Mouse (Mus musculus): ENCODE data around the gene Gm49322. TPM values are rescaled to one million over a fixed set of nuclear protein-coding genes. Genes with fewer than 3 reads are reported as not detected.

Gm49322 gene
- total RNA-seq, 2 experiments from 2014 or later, result 0.28 to 0.38 TPM

- intact Hi-C loops (cut with DNase I), result no loop called here
- H3K4me3 ChIP-seq, result peak overlapping the region; percentile 94
- no peak for DNase-seq
- TF ChIP-seq CTCF (IDR thresholded peaks at IDR 0.05), result no peak
- H3K27ac ChIP-seq, result peak overlapping the region; percentile 90
These were observed 19.2 kb upstream of the Gm49322 start for GRCm38 (mm10) chr10:80586407-80587304.

- peak overlapping the region; percentile 94 for H3K4me3 ChIP-seq
- TF ChIP-seq CTCF (IDR thresholded peaks at IDR 0.05), result no peak
- peak overlapping the region; percentile 90 for H3K27ac ChIP-seq
- intact Hi-C loops (cut with DNase I), result no loop called here
- no peak for DNase-seq
These were observed 18.5 kb upstream of the Gm49322 start for GRCm38 (mm10) chr10:80587305-80587657.

GRCm38 (mm10) chr10:80589127-80589878 is 16.5 kb upstream of the Gm49322 start:
- peak overlapping the region; percentile 94 for H3K4me3 ChIP-seq
- peak overlapping the region; percentile 90 for H3K27ac ChIP-seq
- DNase-seq, result no peak
- intact Hi-C loops (cut with DNase I), result no loop called here
- no peak for TF ChIP-seq CTCF (IDR thresholded peaks at IDR 0.05)

- peak; percentile 97 for DNase-seq
- TF ChIP-seq CTCF (IDR thresholded peaks at IDR 0.05), result no peak
- intact Hi-C loops (cut with DNase I), result no loop called here
- Histone ChIP-seq H3K27ac (peak within 1 kb of the TSS; percentile 90), H3K4me3 (peak within 1 kb of the TSS; percentile 94)
These were observed 15.7 kb upstream of the Gm49322 start, which contains the start of gene Abhd17a for GRCm38 (mm10) chr10:80589879-80590854. Gene Abhd17a, minus strand, starts transcription at chr10:80590341.

- TF ChIP-seq CTCF (IDR thresholded peaks at IDR 0.05), result no peak
- DNase-seq, result no peak
- intact Hi-C loops (cut with DNase I), result no loop called here
- Histone ChIP-seq H3K4me3 (no peak overlapping the region), H3K27ac (no peak overlapping the region)
These were observed 9.5 kb upstream of the Gm49322 start for GRCm38 (mm10) chr10:80596318-80596717.

GRCm38 (mm10) chr10:80602698-80603325 is 3.0 kb upstream of the Gm49322 start, which contains the start of the genes Scamp4 and Adat3:
Gene Scamp4, plus strand, starts transcription at chr10:80602872.
Gene Adat3, plus strand, starts transcription at chr10:80602880.
- DNase-seq, result peak; percentile 96
- intact Hi-C loops (cut with DNase I), result no loop called here
- H3K4me3 ChIP-seq, result peak within 1 kb of the TSS; percentile 96
- TF ChIP-seq CTCF (IDR thresholded peaks at IDR 0.05), result no peak
- peak within 1 kb of the TSS; percentile 94 for H3K27ac ChIP-seq

GRCm38 (mm10) chr10:80603364-80603763 is 2.5 kb upstream of the Gm49322 start:
- Histone ChIP-seq H3K4me3 (peak overlapping the region; percentile 96), H3K27ac (peak overlapping the region; percentile 94)
- DNase-seq, result no peak
- TF ChIP-seq CTCF (IDR thresholded peaks at IDR 0.05), result no peak
- intact Hi-C loops (cut with DNase I), result no loop called here

- TF ChIP-seq CTCF (IDR thresholded peaks at IDR 0.05), result no peak
- peak overlapping the region; percentile 96 for H3K4me3 ChIP-seq
- no peak for DNase-seq
- intact Hi-C loops (cut with DNase I), result no loop called here
- peak overlapping the region; percentile 94 for H3K27ac ChIP-seq
These were observed 1.8 kb upstream of the Gm49322 start for GRCm38 (mm10) chr10:80604001-80604509.

GRCm38 (mm10) chr10:80604988-80605387 is 833 bp upstream of the Gm49322 start:
- TF ChIP-seq CTCF (IDR thresholded peaks at IDR 0.05), result no peak
- intact Hi-C loops (cut with DNase I), result no loop called here
- no peak overlapping the region for H3K27ac ChIP-seq
- H3K4me3 ChIP-seq, result no peak overlapping the region
- DNase-seq, result no peak

GRCm38 (mm10) chr10:80606306-80606705 is 485 bp downstream of the Gm49322 start:
- DNase-seq, result peak; percentile 46
- no peak for TF ChIP-seq CTCF (IDR thresholded peaks at IDR 0.05)
- Histone ChIP-seq H3K27ac (no peak overlapping the region), H3K4me3 (no peak overlapping the region)
- intact Hi-C loops (cut with DNase I), result no loop called here

- DNase-seq, result no peak
- Histone ChIP-seq H3K27ac (no peak overlapping the region), H3K4me3 (no peak overlapping the region)
- intact Hi-C loops (cut with DNase I), result no loop called here
- no peak for TF ChIP-seq CTCF (IDR thresholded peaks at IDR 0.05)
These were observed 1.0 kb downstream of the Gm49322 start for GRCm38 (mm10) chr10:80606737-80607350.
